Mouse (Mus musculus) cerebellum, adult 8-10 months (tissue): ENCODE results near the gene Mei4.

Experiments
- DNase-seq: peaks from one replicate; pipeline ENCODE4 v3.0.0; 2022

Gene Mei4

DNA sequence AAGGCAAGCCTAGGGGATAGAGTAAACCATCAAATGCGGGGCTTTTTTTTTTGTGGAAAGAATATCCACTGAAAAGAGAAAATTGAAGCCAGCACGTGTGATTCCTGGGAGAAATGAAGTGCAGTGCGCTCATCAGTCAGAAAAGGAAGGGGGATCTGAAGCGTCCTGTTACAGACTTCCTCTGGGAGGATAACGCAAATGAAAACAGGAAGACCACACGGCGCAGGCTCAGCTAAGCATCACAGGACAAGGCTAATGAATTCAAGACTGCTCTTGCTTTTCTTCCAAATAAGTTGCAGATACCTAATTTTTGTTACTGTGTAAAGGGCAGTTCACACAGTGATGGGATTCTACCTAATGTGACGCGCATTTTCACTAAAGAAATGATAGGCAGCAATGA is 296.7 kb downstream of the Mei4 start:
- no peak for DNase-seq

DNA sequence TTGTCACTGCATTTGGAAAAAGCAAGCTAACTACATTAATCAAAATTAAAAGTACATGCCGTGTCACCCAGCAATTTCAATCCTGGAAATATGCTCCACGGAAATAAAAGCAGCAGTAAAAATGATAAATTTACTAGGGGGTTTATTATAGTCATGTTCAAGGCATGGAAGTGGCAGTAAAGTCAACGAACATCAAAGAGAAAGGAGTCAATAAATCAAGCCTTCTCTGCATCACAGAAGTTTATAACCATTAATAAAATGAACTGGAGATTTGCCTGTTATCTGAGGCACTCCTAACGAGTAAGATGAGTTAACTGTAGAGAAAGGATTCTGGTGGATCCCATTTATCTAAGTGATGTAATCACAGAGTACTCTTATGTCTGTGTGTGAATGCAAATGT is 298.9 kb downstream of the Mei4 start:
- no peak for DNase-seq

DNA sequence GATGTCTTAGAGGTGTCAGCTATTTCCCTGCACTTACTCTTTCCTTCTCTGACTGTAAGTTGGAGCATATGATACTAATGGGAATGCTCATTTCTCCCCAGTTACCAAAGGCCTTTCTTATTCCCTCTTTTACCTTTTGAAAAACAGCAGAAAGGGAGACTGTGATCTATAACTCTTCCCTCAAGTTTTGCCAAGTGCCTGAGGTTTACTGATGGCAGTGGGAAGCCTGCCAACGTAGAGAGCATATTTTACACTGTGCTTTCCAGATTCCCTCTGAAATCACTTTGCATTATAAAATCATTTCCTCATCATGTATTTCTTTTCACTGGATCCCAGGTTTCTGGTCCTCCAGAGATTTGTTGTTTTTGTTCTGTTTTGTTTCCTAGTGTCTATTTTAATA is 354.5 kb downstream of the Mei4 start:
- DNase-seq = no peak

DNA sequence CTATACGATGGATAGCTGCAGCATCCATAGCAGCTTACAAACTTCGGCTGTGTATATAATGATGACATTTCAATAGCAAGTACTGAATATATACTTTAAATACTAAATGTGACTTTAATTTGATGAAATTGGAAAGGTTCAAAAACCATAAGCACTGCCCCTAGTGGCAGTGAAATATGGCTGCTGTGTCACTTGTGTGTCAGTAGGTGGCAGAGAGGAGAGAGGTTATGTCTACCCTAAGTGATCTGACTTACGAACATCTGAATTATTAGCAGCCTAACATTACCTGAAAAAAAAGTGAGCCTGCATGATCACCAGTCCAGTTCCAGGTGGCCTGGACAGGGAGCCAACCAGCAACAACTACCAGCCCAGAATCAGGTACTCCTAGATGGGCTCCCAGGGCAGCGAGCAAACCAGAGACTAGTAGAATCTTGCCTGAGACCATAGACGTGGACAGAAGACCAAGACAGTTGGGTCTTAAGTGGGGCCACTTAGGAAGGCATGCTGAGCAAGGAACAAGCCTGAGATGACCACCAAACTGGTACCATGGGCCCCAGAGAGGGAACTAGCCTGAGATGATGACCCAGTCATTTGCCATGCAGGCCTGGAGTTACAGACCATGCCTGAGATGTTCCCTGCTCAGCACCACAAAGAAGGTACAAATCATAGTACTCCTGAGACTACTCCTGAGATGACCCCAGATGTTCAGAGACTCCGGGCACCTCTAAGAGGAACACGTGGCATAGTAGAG is 384.4 kb downstream of the Mei4 start:
- DNase-seq = no peak
